In the genomic region with DNA sequence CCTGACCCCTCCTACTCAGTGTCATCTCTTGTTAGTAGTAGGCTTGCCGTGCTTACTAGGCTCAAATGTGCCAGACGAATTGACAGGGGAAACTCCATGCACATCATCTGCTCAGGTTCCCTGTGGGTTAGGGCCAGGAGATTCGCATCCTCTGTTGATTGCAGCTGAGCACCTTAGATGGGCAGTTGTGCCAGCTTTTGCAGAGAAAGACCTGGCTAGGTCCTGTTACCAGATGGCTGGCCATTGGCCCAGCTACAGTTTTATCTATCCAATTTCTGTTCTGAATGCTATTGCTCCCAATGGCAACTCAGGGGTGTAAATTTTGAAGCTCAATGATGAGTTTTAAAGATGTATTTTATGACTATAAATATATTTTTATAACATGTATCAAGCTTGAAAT, we compare ENCODE assay signal across 18 mouse cellular contexts.
"Had no signal": no experiment of that assay in that cellular context is flagged by ENCODE, and none has a peak within 500 bp of the region (broad histone marks: within the 10 kb centered on the region; RNA-seq: fewer than 3 reads in every experiment).

No protein-coding gene starts in this region.

- H3K27ac ChIP-seq: kidney, postnatal 0 days; layer of hippocampus, adult 2 months; liver, embryonic 13.5 days; midbrain, embryonic 10.5 days; midbrain, embryonic 13.5 days; neural tube, embryonic 13.5 days; stomach, embryonic 15.5 days had no signal

- H3K9me3 ChIP-seq: liver, embryonic 13.5 days; midbrain, embryonic 13.5 days; stomach, embryonic 15.5 days had no signal

- H3K27me3 ChIP-seq: liver, embryonic 13.5 days; midbrain, embryonic 13.5 days; neural tube, embryonic 13.5 days; stomach, embryonic 15.5 days had no signal

- H3K9ac ChIP-seq: liver, embryonic 13.5 days; midbrain, embryonic 13.5 days; neural tube, embryonic 13.5 days; stomach, embryonic 15.5 days had no signal

- H3K4me2 ChIP-seq: liver, embryonic 13.5 days; midbrain, embryonic 13.5 days; neural tube, embryonic 13.5 days; stomach, embryonic 15.5 days had no signal

- H3K4me1 ChIP-seq: liver, embryonic 13.5 days; midbrain, embryonic 10.5 days; midbrain, embryonic 13.5 days; neural tube, embryonic 13.5 days; stomach, embryonic 15.5 days had no signal

- H3K36me3 ChIP-seq: liver, embryonic 13.5 days; midbrain, embryonic 10.5 days; midbrain, embryonic 13.5 days; neural tube, embryonic 13.5 days; stomach, embryonic 15.5 days had no signal

- H3K4me3 ChIP-seq: layer of hippocampus, adult 2 months; liver, embryonic 13.5 days; midbrain, embryonic 10.5 days; midbrain, embryonic 13.5 days; myocyte; neural tube, embryonic 13.5 days; stomach, embryonic 15.5 days had no signal

- DNase-seq: kidney, adult 2 months; kidney, postnatal 25 days; liver, embryonic 13.5 days; lung, adult 2 months; lung, postnatal 14 days; lung, postnatal 4 days; retina, postnatal 1 day; right cerebral cortex, postnatal 25 days; spleen, adult 18-20 months; thymus, postnatal 25 days had no signal

- ATAC-seq: midbrain, embryonic 13.5 days; midbrain, embryonic 16.5 days had no signal
